Mouse (Mus musculus) stomach, embryonic 14.5 days (tissue): ENCODE data around the gene Nxph1. TPM values are rescaled to one million over a fixed set of nuclear protein-coding genes. Genes with fewer than 3 reads are reported as not detected.

Source experiments
- ATAC-seq: fragments of 200-750 bp; cut with Nextera tagmentation; 2 replicates; pipeline ENCODE4 v1.8.0; 2017; ENCODE audit warnings: low read depth, moderate TSS enrichment; ENCODE audit not compliant: insufficient number of reproducible peaks, insufficient read depth, low FRiP score
- H3K27ac ChIP-seq: fragments of 300-500 bp; sonication (generic); 2 replicates; pipeline ENCODE4 v1.5.1; 2014; ENCODE audit warnings: mild to moderate bottlenecking, low read length, moderate library complexity, mixed read lengths
- H3K27me3 ChIP-seq: fragments of 300-500 bp; sonication (generic); 2 replicates; pipeline ENCODE4 v1.6.1; 2014; ENCODE audit warnings: low read length, control low read depth, mixed read lengths; ENCODE audit not compliant: control insufficient read depth, insufficient read depth
- H3K36me3 ChIP-seq: fragments of 300-500 bp; sonication (generic); 2 replicates; pipeline ENCODE4 v1.6.1; 2014; ENCODE audit warnings: mild to moderate bottlenecking, control low read depth, low read length, moderate library complexity, mixed read lengths; ENCODE audit not compliant: control insufficient read depth, insufficient read depth
- H3K4me1 ChIP-seq: fragments of 300-500 bp; sonication (generic); 2 replicates; pipeline ENCODE4 v1.6.1; 2014; ENCODE audit warnings: low read length, control low read depth, mixed read lengths; ENCODE audit not compliant: control insufficient read depth, insufficient read depth
- H3K4me2 ChIP-seq: fragments of 300-500 bp; sonication (generic); replicated peaks from 2 replicates; pipeline ENCODE4 v1.6.1; 2014; ENCODE audit warnings: low read depth, low read length, control low read depth
- H3K4me3 ChIP-seq: fragments of 300-500 bp; sonication (generic); 2 replicates; pipeline ENCODE4 v1.5.1; 2014; ENCODE audit warnings: low read depth, low read length, control low read depth
- H3K9ac ChIP-seq: fragments of 300-500 bp; sonication (generic); replicated peaks from 2 replicates; pipeline ENCODE4 v1.6.1; 2014; ENCODE audit warnings: low read depth, mild to moderate bottlenecking, control low read depth, low read length, moderate library complexity, mixed read lengths
- H3K9me3 ChIP-seq: fragments of 300-500 bp; sonication (generic); 2 replicates; pipeline ENCODE4 v1.6.1; 2016; ENCODE audit warnings: low read depth, low read length, control low read depth; ENCODE audit not compliant: control insufficient read depth
- WGBS: fragments of 180-500 bp; shearing (Covaris S2); extraction: QIAGEN DNeasy Blood & Tissue Kit; methylation state at CpG from one replicate; pipeline ENCODE4 v1.1.7; 2014; 5-methylcytosine and 5-hydroxymethylcytosine counted together
- polyA plus RNA-seq: library from polyadenylated mRNA; unstranded; fragments of >200 nt; fragmentation: Nextera tagmentation; extraction: Ambion mirVana; gene quantifications from 2 replicates; pipeline ENCODE4 v1.2.1, GENCODE M21; 2014

The Nxph1 gene
- polyA plus RNA-seq, 1 experiment from 2014 or later: 0.82 TPM

DNA sequence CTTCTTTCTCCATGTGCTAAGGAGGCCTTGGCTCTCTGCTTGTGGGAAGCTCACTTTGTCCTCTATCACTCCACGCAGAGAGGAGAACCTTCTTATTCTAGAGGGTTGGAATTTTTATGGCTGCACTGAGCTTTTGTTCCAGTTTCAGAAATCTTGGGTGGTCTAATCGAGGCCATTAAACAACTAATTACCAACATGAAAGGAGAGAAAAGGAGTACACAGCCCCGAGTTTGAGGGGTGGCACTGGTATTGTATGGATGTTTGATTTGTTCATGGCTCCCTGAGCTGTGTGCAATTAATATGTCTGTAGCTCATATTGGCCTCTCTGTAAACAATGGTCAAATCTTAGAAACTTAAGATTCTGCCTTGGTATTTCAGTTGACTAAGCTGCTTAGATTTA, 54.5 kb downstream of the Nxph1 start:
- no peak for ATAC-seq
- H3K4me1 ChIP-seq: no peaks in the 10 kb centered on the region
- no peaks in the 10 kb centered on the region for H3K27me3 ChIP-seq
- no peak overlapping the region for H3K4me2 ChIP-seq
- 57% methylated on average over 3 of the region's 3 CpGs for WGBS
- no peaks in the 10 kb centered on the region for H3K9me3 ChIP-seq
- H3K4me3 ChIP-seq: no peak overlapping the region
- H3K36me3 ChIP-seq: no peaks in the 10 kb centered on the region
- H3K9ac ChIP-seq: no peak overlapping the region
- H3K27ac ChIP-seq: no peak overlapping the region

DNA sequence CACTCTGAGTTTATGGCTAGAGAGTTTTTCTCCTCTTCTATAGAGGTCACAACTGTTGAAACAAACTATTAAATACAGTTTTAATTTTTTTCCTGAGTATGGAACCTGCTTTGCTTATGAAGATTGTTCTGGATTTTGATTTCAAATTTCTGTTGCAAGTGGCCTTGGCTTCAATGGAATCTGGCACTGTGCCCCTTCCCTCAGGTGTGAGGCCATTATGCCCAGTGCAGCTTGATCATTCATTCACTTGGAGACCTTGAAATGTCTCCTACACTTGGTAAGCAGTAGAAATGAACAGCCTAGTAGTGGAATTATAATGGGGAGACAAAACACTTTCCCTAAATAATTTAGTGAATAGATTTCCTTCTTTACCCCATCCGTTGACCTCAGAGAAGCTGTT, 78.4 kb downstream of the Nxph1 start:
- Histone ChIP-seq H3K4me1 (no peaks in the 10 kb centered on the region), H3K9ac (no peak overlapping the region), H3K4me3 (no peak overlapping the region), H3K27ac (no peak overlapping the region), H3K9me3 (no peaks in the 10 kb centered on the region), H3K4me2 (no peak overlapping the region), H3K27me3 (no peaks in the 10 kb centered on the region), H3K36me3 (no peaks in the 10 kb centered on the region)
- ATAC-seq: no peak
- WGBS: 91% methylated on average over 1 of the region's 1 CpGs

DNA sequence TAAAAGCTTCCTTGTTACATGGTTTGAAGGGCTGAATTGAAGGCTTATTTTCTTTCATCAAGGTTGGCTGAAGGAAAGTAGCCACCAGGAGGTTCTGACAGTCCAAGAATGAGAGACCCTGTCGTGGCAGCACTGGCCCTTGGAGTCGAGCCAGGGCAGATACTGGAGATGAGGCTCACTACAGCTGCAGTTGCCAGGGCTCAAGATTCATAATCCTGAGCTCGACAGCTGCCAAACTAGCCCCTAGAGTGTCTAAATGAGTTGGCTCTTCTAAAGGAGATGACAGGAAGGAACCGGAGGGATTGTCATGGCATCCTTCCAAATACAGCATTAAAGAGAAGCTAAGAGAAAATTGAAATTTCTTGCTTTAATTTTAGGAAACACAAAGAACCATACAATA, 78.9 kb downstream of the Nxph1 start:
- WGBS: 66% methylated on average over 4 of the region's 4 CpGs
- Histone ChIP-seq H3K4me3 (no peak overlapping the region), H3K4me1 (no peaks in the 10 kb centered on the region), H3K27ac (no peak overlapping the region), H3K9me3 (no peaks in the 10 kb centered on the region), H3K27me3 (no peaks in the 10 kb centered on the region), H3K9ac (no peak overlapping the region), H3K4me2 (no peak overlapping the region), H3K36me3 (no peaks in the 10 kb centered on the region)
- ATAC-seq: no peak

DNA sequence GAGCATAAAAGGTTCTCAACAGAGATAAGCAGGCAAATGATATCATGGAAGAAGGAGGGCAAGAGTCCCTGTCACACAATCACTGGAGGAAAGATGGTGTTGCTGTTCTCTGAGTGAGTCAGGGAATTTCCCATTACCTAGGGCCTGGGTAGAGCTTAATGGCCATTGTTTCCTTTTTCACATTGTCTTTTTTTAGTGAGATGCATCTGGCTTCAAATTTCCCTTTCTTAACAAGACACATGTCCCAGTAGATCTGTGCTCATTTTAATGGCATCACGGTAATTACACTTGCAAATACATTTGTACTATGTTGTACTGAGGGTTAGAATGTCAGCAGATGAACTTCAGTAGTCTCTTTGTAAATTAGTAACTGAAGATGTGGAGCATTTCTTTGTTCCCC, 80.3 kb downstream of the Nxph1 start:
- 76% methylated on average over 1 of the region's 1 CpGs for WGBS
- Histone ChIP-seq H3K27me3 (no peaks in the 10 kb centered on the region), H3K4me1 (no peaks in the 10 kb centered on the region), H3K4me2 (no peak overlapping the region), H3K27ac (no peak overlapping the region), H3K36me3 (no peaks in the 10 kb centered on the region), H3K9ac (no peak overlapping the region), H3K9me3 (no peaks in the 10 kb centered on the region), H3K4me3 (no peak overlapping the region)
- no peak for ATAC-seq

DNA sequence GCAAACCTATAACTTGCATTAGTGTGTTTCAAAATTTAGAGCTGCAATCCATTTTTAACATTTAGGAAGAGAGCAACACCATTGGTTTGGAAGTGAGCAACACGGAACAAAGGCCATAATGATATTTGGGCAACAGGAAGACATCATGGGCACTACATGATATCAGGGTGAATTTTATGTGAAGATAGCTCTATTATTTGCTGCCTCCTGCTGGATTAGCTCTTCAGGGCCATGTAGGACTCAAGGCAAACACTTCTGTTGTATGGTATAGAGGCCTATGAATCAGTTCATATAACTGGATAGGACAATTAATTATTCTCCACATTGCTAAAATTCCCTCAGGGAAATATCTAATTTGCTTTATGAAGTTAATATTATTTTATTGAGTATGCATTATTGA, 91.1 kb downstream of the Nxph1 start:
- no peaks in the 10 kb centered on the region for H3K4me1 ChIP-seq
- no peaks in the 10 kb centered on the region for H3K27me3 ChIP-seq
- no peak overlapping the region for H3K4me3 ChIP-seq
- no peaks in the 10 kb centered on the region for H3K36me3 ChIP-seq
- no peak for ATAC-seq
- H3K9ac ChIP-seq: no peak overlapping the region
- WGBS: 90% methylated on average over 1 of the region's 1 CpGs
- H3K9me3 ChIP-seq: no peaks in the 10 kb centered on the region
- H3K4me2 ChIP-seq: no peak overlapping the region
- H3K27ac ChIP-seq: no peak overlapping the region

DNA sequence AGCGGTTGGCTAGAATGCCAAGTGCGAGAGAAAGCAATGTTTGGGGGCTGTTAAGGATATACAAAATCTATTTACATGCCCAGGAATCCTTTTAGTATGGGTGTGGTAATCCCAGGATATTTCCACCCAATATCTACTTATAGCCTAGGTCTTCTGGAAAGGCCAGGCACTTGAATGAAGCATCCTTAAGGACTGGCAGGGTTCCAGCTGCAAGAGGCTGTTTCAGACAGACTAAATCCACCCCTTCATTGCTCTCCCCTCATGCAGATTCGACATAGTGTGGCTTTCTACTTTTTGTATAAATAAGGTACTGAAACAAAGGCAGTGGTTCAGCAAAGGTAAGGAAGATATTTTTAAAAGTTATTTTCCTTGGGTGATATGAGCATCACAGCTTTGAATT, 92.8 kb downstream of the Nxph1 start:
- Histone ChIP-seq H3K4me2 (no peak overlapping the region), H3K27me3 (no peaks in the 10 kb centered on the region), H3K4me3 (no peak overlapping the region), H3K9ac (no peak overlapping the region), H3K36me3 (no peaks in the 10 kb centered on the region), H3K4me1 (no peaks in the 10 kb centered on the region), H3K9me3 (no peaks in the 10 kb centered on the region), H3K27ac (no peak overlapping the region)
- ATAC-seq: no peak
- 76% methylated on average over 3 of the region's 3 CpGs for WGBS

DNA sequence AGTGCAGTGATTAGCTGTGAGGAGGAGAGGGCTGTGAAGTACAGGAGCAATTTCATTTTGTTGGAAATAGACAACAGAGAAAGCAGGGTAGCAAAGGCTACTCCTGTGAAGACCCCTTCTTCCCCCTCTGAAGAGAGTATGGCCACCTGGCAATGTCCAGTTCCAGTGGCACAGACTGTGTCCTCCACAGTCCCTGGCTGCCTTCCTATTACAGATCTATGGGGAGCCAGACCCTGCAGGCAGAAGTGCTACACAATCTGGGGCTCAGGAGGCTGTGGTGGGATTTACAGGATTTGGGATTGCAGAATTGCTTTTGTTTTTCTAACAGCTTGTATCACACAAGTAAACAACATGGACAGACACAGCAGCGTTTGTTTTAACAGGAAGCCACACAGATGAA, 94.2 kb downstream of the Nxph1 start:
- Histone ChIP-seq H3K9me3 (no peaks in the 10 kb centered on the region), H3K9ac (no peak overlapping the region), H3K27ac (no peak overlapping the region), H3K4me1 (no peaks in the 10 kb centered on the region), H3K36me3 (no peaks in the 10 kb centered on the region), H3K4me2 (no peak overlapping the region), H3K4me3 (no peak overlapping the region), H3K27me3 (no peaks in the 10 kb centered on the region)
- ATAC-seq: no peak
- 14% methylated on average over 1 of the region's 1 CpGs for WGBS

DNA sequence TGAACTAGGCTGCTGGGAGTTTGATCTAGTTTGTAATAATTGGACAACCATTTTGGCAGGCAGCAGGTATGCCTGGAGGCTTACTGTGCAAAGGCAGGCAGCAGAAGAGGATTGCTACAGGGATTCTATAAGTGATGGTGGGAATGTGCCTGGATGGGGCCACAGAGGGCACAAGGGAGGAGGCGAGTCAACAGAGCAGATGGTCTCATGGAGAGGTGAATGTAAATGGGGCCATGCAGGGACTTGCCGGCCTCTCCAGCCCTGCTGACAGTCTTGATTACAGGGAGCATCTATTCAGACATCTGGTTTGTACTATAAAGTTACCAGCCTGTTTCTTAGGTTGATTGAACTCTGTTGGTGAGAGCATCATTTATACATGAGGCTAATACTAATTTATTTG, 98.6 kb downstream of the Nxph1 start:
- H3K4me2 ChIP-seq: no peak overlapping the region
- no peaks in the 10 kb centered on the region for H3K27me3 ChIP-seq
- no peaks in the 10 kb centered on the region for H3K9me3 ChIP-seq
- H3K9ac ChIP-seq: no peak overlapping the region
- no peak overlapping the region for H3K4me3 ChIP-seq
- no peaks in the 10 kb centered on the region for H3K4me1 ChIP-seq
- H3K36me3 ChIP-seq: no peaks in the 10 kb centered on the region
- no peak for ATAC-seq
- no peak overlapping the region for H3K27ac ChIP-seq
- 45% methylated on average over 2 of the region's 2 CpGs for WGBS

DNA sequence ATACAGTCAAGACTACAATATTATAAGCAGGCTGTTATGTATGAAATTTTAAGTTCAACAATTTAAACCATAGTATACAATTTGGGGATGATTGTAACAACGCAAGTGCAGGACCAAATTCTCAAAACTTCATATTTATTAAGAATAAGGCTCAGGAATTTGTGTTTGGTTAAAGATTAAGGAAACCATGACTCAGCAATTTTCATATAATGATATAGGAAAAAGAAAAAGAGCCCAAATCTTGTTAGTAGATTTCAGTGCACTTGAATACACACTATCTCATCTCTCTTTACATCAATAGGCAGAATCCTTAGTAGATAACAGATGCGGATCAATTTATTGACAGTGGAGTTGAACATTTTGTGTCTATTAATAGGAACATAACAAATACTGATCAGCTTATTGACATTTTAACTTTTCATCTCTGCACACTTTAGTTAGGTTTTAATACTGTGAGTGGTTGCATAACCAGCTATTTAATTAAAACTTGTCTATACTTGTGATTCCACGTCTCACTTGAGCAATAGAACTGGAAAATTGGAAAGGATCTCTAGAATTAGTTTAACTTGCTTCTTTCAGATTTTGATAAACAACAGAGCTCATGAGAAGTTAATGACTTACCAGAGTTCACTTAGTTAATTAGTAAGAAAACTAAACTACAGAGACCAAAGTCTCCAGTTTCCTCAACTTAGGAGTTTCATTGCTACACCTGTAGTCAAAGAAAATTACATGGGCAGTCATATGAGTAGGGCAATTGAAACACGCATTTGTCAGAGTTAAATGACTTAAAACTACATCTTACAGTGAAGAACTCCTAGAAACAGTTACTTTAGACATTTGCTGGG, 113.3 kb downstream of the Nxph1 start:
- Histone ChIP-seq H3K4me2 (no peak overlapping the region), H3K36me3 (no peaks in the 10 kb centered on the region), H3K9ac (no peak overlapping the region), H3K4me3 (no peak overlapping the region), H3K27ac (no peak overlapping the region), H3K9me3 (no peaks in the 10 kb centered on the region), H3K27me3 (no peaks in the 10 kb centered on the region), H3K4me1 (no peaks in the 10 kb centered on the region)
- 87% methylated on average over 4 of the region's 4 CpGs for WGBS
- no peak for ATAC-seq
